Mouse (Mus musculus) urinary bladder, postnatal 14 days (tissue): ENCODE measurements around the gene Nucks1.

ENCODE experiments used
- DNase-seq: peaks from one replicate; pipeline ENCODE4 v3.0.0; 2021; ENCODE audit warnings: low spot score

Gene Nucks1

GRCm38 (mm10) chr1:131967336-131967735, 57.0 kb downstream of the Nucks1 start:
- DNase-seq = peak; percentile 31

- no peak for DNase-seq
Observed at GRCm38 (mm10) chr1:131968556-131968955, 58.2 kb downstream of the Nucks1 start.

GRCm38 (mm10) chr1:131968983-131969382, 58.6 kb downstream of the Nucks1 start:
- no peak for DNase-seq

GRCm38 (mm10) chr1:131969825-131970224, 59.5 kb downstream of the Nucks1 start:
- no peak for DNase-seq

- DNase-seq = no peak
Observed at GRCm38 (mm10) chr1:131970322-131970660, 60.0 kb downstream of the Nucks1 start.

GRCm38 (mm10) chr1:131970661-131971520, 60.6 kb downstream of the Nucks1 start:
- DNase-seq = no peak

- no peak for DNase-seq
Observed at GRCm38 (mm10) chr1:131971771-131972497, 61.6 kb downstream of the Nucks1 start.

GRCm38 (mm10) chr1:131972498-131973334, 62.4 kb downstream of the Nucks1 start:
- no peak for DNase-seq

GRCm38 (mm10) chr1:131973991-131974390, 63.7 kb downstream of the Nucks1 start:
- no peak for DNase-seq

- peak; percentile 58 for DNase-seq
Observed at GRCm38 (mm10) chr1:131976886-131977285, 66.6 kb downstream of the Nucks1 start.

GRCm38 (mm10) chr1:131980471-131980870, 70.1 kb downstream of the Nucks1 start:
- DNase-seq = no peak

GRCm38 (mm10) chr1:131981378-131982013, 71.2 kb downstream of the Nucks1 start:
- peak; percentile 79 for DNase-seq

- DNase-seq = peak; percentile 81
Observed at GRCm38 (mm10) chr1:131982907-131983306, 72.6 kb downstream of the Nucks1 start.

- no peak for DNase-seq
Observed at GRCm38 (mm10) chr1:131983806-131984205, 73.5 kb downstream of the Nucks1 start.
